Mouse (Mus musculus): ENCODE data around the gene Zfp36. TPM values are rescaled to one million over a fixed set of nuclear protein-coding genes. Genes with fewer than 3 reads are reported as not detected.
"Not testable (repeated sequence)": the region's sequence is repeated elsewhere in the genome, so short reads cannot be mapped to it uniquely, and the experiment has no call there.

The Zfp36 gene
- polyA plus RNA-seq, 1 experiment: 106 TPM

GRCm38 (mm10) chr7:28393272-28393951, 13.4 kb upstream of the Zfp36 start:
- no peaks in the 10 kb centered on the region for H3K27me3 ChIP-seq (ENCODE audit: control insufficient read depth, insufficient read depth, low read length)
- no peak for DNase-seq (ENCODE audit: low read depth in 1 of 2, low spot score in 2 of 2)
- peak overlapping the region; percentile 76 for H3K4me3 ChIP-seq (ENCODE audit: extremely low read depth, insufficient read depth, insufficient read length)
- H3K4me1 ChIP-seq (ENCODE audit: control insufficient read depth, insufficient read depth, insufficient read length): peaks cover 4% of the 10 kb centered on the region; the same call in 1 of the 2 replicates
- H3K27ac ChIP-seq (ENCODE audit: insufficient read depth, low read length): peak overlapping the region; percentile 63
- H3K36me3 ChIP-seq (ENCODE audit: control insufficient read depth, insufficient read depth, low read length): peaks cover 21% of the 10 kb centered on the region
- TF ChIP-seq CTCF (IDR thresholded peaks at IDR 0.05; ENCODE audit: extremely low read depth, insufficient read depth, insufficient read length, insufficient replicate concordance) (no peak), POLR2A (IDR thresholded peaks at IDR 0.05; ENCODE audit: low read depth, low read length) (no peak)
- WGBS: 7% methylated on average over 22 of the region's 22 CpGs

DNA sequence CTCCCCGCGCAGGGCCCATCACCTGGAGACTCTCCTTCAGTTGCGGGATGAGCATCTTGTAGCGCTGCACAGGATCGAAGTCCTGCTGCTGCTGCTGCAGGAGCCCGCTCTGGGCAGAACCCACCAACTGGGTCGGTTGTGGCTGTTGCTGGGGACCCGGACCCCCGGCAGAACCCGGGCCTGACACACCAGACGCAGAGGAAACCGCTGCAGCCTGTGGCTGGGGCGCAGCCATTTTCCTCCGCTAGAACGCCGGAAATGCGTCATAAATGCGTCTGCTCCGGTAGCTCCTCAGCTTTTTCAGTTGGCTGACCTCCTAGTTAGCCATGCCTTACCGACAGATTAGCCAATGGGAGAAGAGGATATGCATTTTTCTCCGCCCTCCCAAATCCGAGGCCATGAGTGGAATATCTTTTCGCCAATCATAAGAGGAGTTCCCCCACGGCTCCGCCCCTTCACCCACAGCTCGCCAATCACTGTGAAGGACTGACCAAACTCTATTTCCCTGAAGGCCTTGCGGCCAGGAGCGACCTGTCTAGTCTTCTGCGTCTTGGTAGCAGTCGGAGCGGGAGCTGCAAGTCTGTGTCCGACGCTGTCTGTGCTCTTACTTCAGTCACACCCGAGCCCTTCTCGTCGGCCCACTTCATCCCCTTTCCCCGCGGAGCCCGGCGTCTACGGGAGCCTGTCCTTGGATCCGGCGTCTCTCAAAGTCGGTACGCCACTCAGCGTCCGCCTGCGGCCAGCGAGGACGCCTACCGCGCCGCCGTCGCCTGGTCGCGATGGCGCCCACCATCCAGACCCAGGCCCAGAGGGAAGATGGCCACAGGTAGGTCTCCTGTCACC, 12.6 kb upstream of the Zfp36 start, which contains the start of the genes Med29 and Paf1:
Gene Med29, minus strand, starts transcription at position 280 of the 843 bp plus-strand sequence.
Gene Paf1, plus strand, starts transcription at position 523 of the 843 bp plus-strand sequence.
- DNase-seq (ENCODE audit: low read depth in 1 of 2, low spot score in 2 of 2): peak; percentile 96 to 99
- H3K27ac ChIP-seq (ENCODE audit: insufficient read depth, low read length): peak within 1 kb of the TSS; percentile 63
- WGBS: under 1% methylated on average over 58 of the region's 58 CpGs

GRCm38 (mm10) chr7:28390331-28390730, 10.3 kb upstream of the Zfp36 start:
- no peak for TF ChIP-seq POLR2A (IDR thresholded peaks at IDR 0.05; ENCODE audit: low read depth, low read length)
- no peak for TF ChIP-seq CTCF (IDR thresholded peaks at IDR 0.05; ENCODE audit: extremely low read depth, insufficient read depth, insufficient read length, insufficient replicate concordance)
- Histone ChIP-seq H3K4me3 (ENCODE audit: extremely low read depth, insufficient read depth, insufficient read length) (no peak overlapping the region), H3K36me3 (ENCODE audit: control insufficient read depth, insufficient read depth, low read length) (peaks cover 8% of the 10 kb centered on the region), H3K27me3 (ENCODE audit: control insufficient read depth, insufficient read depth, low read length) (no peaks in the 10 kb centered on the region), H3K4me1 (ENCODE audit: control insufficient read depth, insufficient read depth, insufficient read length) (peaks cover 14% of the 10 kb centered on the region; the same call in 1 of the 2 replicates), H3K27ac (ENCODE audit: insufficient read depth, low read length) (no peak overlapping the region)
- no peak for DNase-seq (ENCODE audit: low read depth in 1 of 2, low spot score in 2 of 2)
- 97% methylated on average over 3 of the region's 3 CpGs for WGBS

More for the DNA sequence above, 12.6 kb upstream of the Zfp36 start, which contains the start of the genes Med29 and Paf1:
- peak; percentile 96 for TF ChIP-seq POLR2A (IDR thresholded peaks at IDR 0.05; ENCODE audit: low read depth, low read length)
- TF ChIP-seq CTCF (IDR thresholded peaks at IDR 0.05; ENCODE audit: extremely low read depth, insufficient read depth, insufficient read length, insufficient replicate concordance): no peak
- peaks cover 4% of the 10 kb centered on the region; the same call in 1 of the 2 replicates for H3K4me1 ChIP-seq (ENCODE audit: control insufficient read depth, insufficient read depth, insufficient read length)
- no peaks in the 10 kb centered on the region for H3K27me3 ChIP-seq (ENCODE audit: control insufficient read depth, insufficient read depth, low read length)
- H3K36me3 ChIP-seq (ENCODE audit: control insufficient read depth, insufficient read depth, low read length): peaks cover 19% of the 10 kb centered on the region
- H3K4me3 ChIP-seq (ENCODE audit: extremely low read depth, insufficient read depth, insufficient read length): peak within 1 kb of the TSS; percentile 76

DNA sequence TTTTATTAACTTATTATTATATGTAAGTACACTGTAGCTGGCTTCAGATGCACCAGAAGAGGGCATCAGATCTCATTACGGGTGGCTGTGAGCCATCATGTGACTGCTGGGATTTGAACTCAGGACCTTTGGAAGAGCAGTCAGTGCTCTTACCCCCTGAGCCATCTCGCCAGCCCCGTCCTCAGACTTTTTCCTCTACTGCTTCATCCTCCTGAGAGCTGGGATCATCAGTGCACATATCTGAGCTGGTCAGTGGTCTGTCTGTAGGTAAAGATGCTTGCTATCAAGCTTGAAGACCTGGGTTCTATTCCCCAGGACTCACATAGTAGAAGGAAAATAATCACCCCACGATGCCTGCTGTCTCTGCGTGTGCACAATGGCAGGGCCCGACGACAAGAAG, 7.3 kb upstream of the Zfp36 start:
- H3K27me3 ChIP-seq (ENCODE audit: control insufficient read depth, insufficient read depth, low read length); H3K4me3 ChIP-seq (ENCODE audit: extremely low read depth, insufficient read depth, insufficient read length); H3K27ac ChIP-seq (ENCODE audit: insufficient read depth, low read length); H3K36me3 ChIP-seq (ENCODE audit: control insufficient read depth, insufficient read depth, low read length); DNase-seq (ENCODE audit: low read depth in 1 of 2, low spot score in 2 of 2): not testable (repeated sequence)
- H3K4me1 ChIP-seq (ENCODE audit: control insufficient read depth, insufficient read depth, insufficient read length): peaks cover 37% of the 10 kb centered on the region
- WGBS: 91% methylated on average over 7 of the region's 7 CpGs

GRCm38 (mm10) chr7:28386877-28387276, 6.8 kb upstream of the Zfp36 start:
- peaks cover 35% of the 10 kb centered on the region for H3K4me1 ChIP-seq (ENCODE audit: control insufficient read depth, insufficient read depth, insufficient read length)
- H3K36me3 ChIP-seq (ENCODE audit: control insufficient read depth, insufficient read depth, low read length); H3K27me3 ChIP-seq (ENCODE audit: control insufficient read depth, insufficient read depth, low read length); DNase-seq (ENCODE audit: low read depth in 1 of 2, low spot score in 2 of 2); H3K27ac ChIP-seq (ENCODE audit: insufficient read depth, low read length); H3K4me3 ChIP-seq (ENCODE audit: extremely low read depth, insufficient read depth, insufficient read length): not testable (repeated sequence)
- 77% methylated on average over 6 of the region's 6 CpGs for WGBS

- 2% methylated on average over 4 of the region's 4 CpGs for WGBS
These were observed 6.4 kb upstream of the Zfp36 start for GRCm38 (mm10) chr7:28386462-28386861.

More at GRCm38 (mm10) chr7:28386462-28386861, 6.4 kb upstream of the Zfp36 start:
- Histone ChIP-seq H3K27me3 (ENCODE audit: control insufficient read depth, insufficient read depth, low read length) (no peaks in the 10 kb centered on the region), H3K4me3 (ENCODE audit: extremely low read depth, insufficient read depth, insufficient read length) (no peak overlapping the region), H3K4me1 (ENCODE audit: control insufficient read depth, insufficient read depth, insufficient read length) (peaks cover 34% of the 10 kb centered on the region), H3K27ac (ENCODE audit: insufficient read depth, low read length) (peak overlapping the region; percentile 86), H3K36me3 (ENCODE audit: control insufficient read depth, insufficient read depth, low read length) (peaks cover 6% of the 10 kb centered on the region)
- DNase-seq (ENCODE audit: low read depth in 1 of 2, low spot score in 2 of 2): peak; percentile 84 to 89
- TF ChIP-seq POLR2A (IDR thresholded peaks at IDR 0.05; ENCODE audit: low read depth, low read length) (no peak), CTCF (IDR thresholded peaks at IDR 0.05; ENCODE audit: extremely low read depth, insufficient read depth, insufficient read length, insufficient replicate concordance) (peak; percentile 98)
